Mouse (Mus musculus) liver, adult 2 months (tissue): Measurements from ENCODE around the gene Iqgap2. TPM values are rescaled to one million over a fixed set of nuclear protein-coding genes. Genes with fewer than 3 reads are reported as not detected.

Experiments used
- DNase-seq: peaks from one replicate; pipeline ENCODE4 v3.0.0-alpha.2; 2011; ENCODE audit warnings: low read depth, low spot score; ENCODE audit errors: extremely low read depth
- H3K27ac ChIP-seq: fragments of 200-500 bp; replicated peaks from 2 replicates; pipeline ENCODE4 v1.5.1; 2012; ENCODE audit warnings: low read depth, mild to moderate bottlenecking, control low read depth, inconsistent platforms, low read length; ENCODE audit not compliant: insufficient read depth
- H3K27me3 ChIP-seq: fragments of 200-500 bp; 2 replicates; pipeline ENCODE4 v1.6.1; 2012; ENCODE audit warnings: mild to moderate bottlenecking, moderate library complexity, low read length, inconsistent platforms; ENCODE audit not compliant: control insufficient read depth, insufficient read depth
- H3K36me3 ChIP-seq: fragments of 200-500 bp; 2 replicates; pipeline ENCODE4 v1.6.1; 2012; ENCODE audit warnings: low read length, inconsistent platforms; ENCODE audit not compliant: control insufficient read depth, insufficient read depth
- H3K4me1 ChIP-seq: fragments of 200-500 bp; 2 replicates; pipeline ENCODE4 v1.6.1; 2011; ENCODE audit warnings: low read length; ENCODE audit not compliant: control insufficient read depth, insufficient read depth
- H3K4me3 ChIP-seq: fragments of 200-500 bp; 2 replicates; pipeline ENCODE4 v1.5.1; 2011; ENCODE audit warnings: low read depth, mild to moderate bottlenecking, control low read depth, low read length, moderate library complexity; ENCODE audit not compliant: insufficient read depth
- H3K79me2 ChIP-seq: fragments of 200-500 bp; 2 replicates; pipeline ENCODE4 v1.6.1; 2012; ENCODE audit warnings: inconsistent platforms, mild to moderate bottlenecking, low read length, moderate library complexity; ENCODE audit not compliant: control insufficient read depth, insufficient read depth
- H3K9ac ChIP-seq: fragments of 200-500 bp; 2 replicates; pipeline ENCODE4 v1.6.1; 2012; ENCODE audit warnings: low read depth, mild to moderate bottlenecking, control low read depth, inconsistent platforms, low read length
- CTCF ChIP-seq: fragments of 200-500 bp; IDR thresholded peaks from 2 replicates; pipeline ENCODE4 v1.5.1; 2011; ENCODE audit warnings: low read depth, low read length, control low read depth
- POLR2A ChIP-seq: fragments of 200-500 bp; IDR thresholded peaks from 2 replicates; pipeline ENCODE4 v1.6.1; 2011; ENCODE audit warnings: low read length, control low read depth; ENCODE audit not compliant: insufficient read depth; ENCODE audit errors: extremely low read depth
- WGBS: fragments of 180-500 bp; shearing (Covaris S2); methylation state at CpG from one replicate; pipeline ENCODE4 v1.1.7; 2018; 5-methylcytosine and 5-hydroxymethylcytosine counted together
- polyA plus RNA-seq: library from polyadenylated mRNA; depleted of rRNA; stranded (reverse); fragments of >200 nt; gene quantifications from 2 replicates; pipeline ENCODE4 v1.2.3, GENCODE M21; 2012
- total RNA-seq: library from RNA; depleted of rRNA; stranded (reverse); fragments of >200 nt; gene quantifications from 2 replicates; pipeline ENCODE4 v1.2.3, GENCODE M21; 2014

Gene Iqgap2
- total and polyA plus RNA-seq, 2 experiments, result 21.4 to 189 TPM

GRCm38 (mm10) chr13:95881427-95881826 is 10.3 kb downstream of the Iqgap2 start:
- TF ChIP-seq CTCF, result no peak
- no peak for TF ChIP-seq POLR2A
- Histone ChIP-seq H3K4me3 (no peak overlapping the region), H3K27ac (peak overlapping the region; percentile 75), H3K36me3 (no peaks in the 10 kb centered on the region), H3K79me2 (peaks cover 52% of the 10 kb centered on the region), H3K27me3 (no peaks in the 10 kb centered on the region), H3K9ac (peak overlapping the region; percentile 37), H3K4me1 (peaks cover 45% of the 10 kb centered on the region)
- peak; percentile 68 for DNase-seq
- 35% methylated on average over 9 of the region's 9 CpGs for WGBS

GRCm38 (mm10) chr13:95880633-95881032 is 11.1 kb downstream of the Iqgap2 start:
- Histone ChIP-seq H3K9ac (no peak overlapping the region), H3K36me3 (no peaks in the 10 kb centered on the region), H3K79me2 (peaks cover 52% of the 10 kb centered on the region), H3K27me3 (no peaks in the 10 kb centered on the region), H3K4me3 (no peak overlapping the region), H3K27ac (peak overlapping the region; percentile 67), H3K4me1 (peaks cover 39% of the 10 kb centered on the region)
- 27% methylated on average over 6 of the region's 6 CpGs for whole genome bisulfite sequencing
- DNase-seq, result peak; percentile 82
- no peak for TF ChIP-seq CTCF
- no peak for TF ChIP-seq POLR2A

- peaks cover 75% of the 10 kb centered on the region for H3K79me2 ChIP-seq
- H3K27ac ChIP-seq, result no peak overlapping the region
- H3K36me3 ChIP-seq, result peaks cover 2% of the 10 kb centered on the region; the same call in 1 of the 2 replicates
- TF ChIP-seq POLR2A, result no peak
- TF ChIP-seq CTCF, result no peak
- H3K27me3 ChIP-seq, result no peaks in the 10 kb centered on the region
- no peak for DNase-seq
- H3K4me3 ChIP-seq, result no peak overlapping the region
- peaks cover 21% of the 10 kb centered on the region for H3K4me1 ChIP-seq
- no peak overlapping the region for H3K9ac ChIP-seq
- WGBS, result 73% methylated on average over 4 of the region's 4 CpGs
Observed at GRCm38 (mm10) chr13:95871993-95872392, 19.7 kb downstream of the Iqgap2 start.

- peaks cover 2% of the 10 kb centered on the region; the same call in 1 of the 2 replicates for H3K36me3 ChIP-seq
- TF ChIP-seq POLR2A (no peak), CTCF (no peak)
- no peak overlapping the region for H3K9ac ChIP-seq
- peaks cover 74% of the 10 kb centered on the region for H3K79me2 ChIP-seq
- no peaks in the 10 kb centered on the region for H3K27me3 ChIP-seq
- DNase-seq, result no peak
- no peak overlapping the region for H3K4me3 ChIP-seq
- no peak overlapping the region for H3K27ac ChIP-seq
- peaks cover 21% of the 10 kb centered on the region for H3K4me1 ChIP-seq
- WGBS, result 87% methylated on average over 8 of the region's 8 CpGs
Observed at GRCm38 (mm10) chr13:95870626-95871025, 21.1 kb downstream of the Iqgap2 start.

- no peak overlapping the region for H3K4me3 ChIP-seq
- DNase-seq, result no peak
- H3K79me2 ChIP-seq, result peaks cover 80% of the 10 kb centered on the region
- WGBS, result 87% methylated on average over 8 of the region's 8 CpGs
- TF ChIP-seq POLR2A (no peak), CTCF (no peak)
- no peaks in the 10 kb centered on the region for H3K27me3 ChIP-seq
- no peak overlapping the region for H3K27ac ChIP-seq
- H3K36me3 ChIP-seq, result peaks cover 2% of the 10 kb centered on the region; the same call in 1 of the 2 replicates
- no peak overlapping the region for H3K9ac ChIP-seq
- peaks cover 21% of the 10 kb centered on the region for H3K4me1 ChIP-seq
Observed at GRCm38 (mm10) chr13:95868896-95869540, 22.7 kb downstream of the Iqgap2 start.

- WGBS, result 93% methylated on average over 8 of the region's 8 CpGs
- Histone ChIP-seq H3K4me3 (no peak overlapping the region), H3K4me1 (peaks cover 32% of the 10 kb centered on the region), H3K27ac (no peak overlapping the region; the same call in 1 of the 2 replicates), H3K79me2 (peaks cover 38% of the 10 kb centered on the region; the same call in 1 of the 2 replicates), H3K9ac (no peak overlapping the region), H3K36me3 (no peaks in the 10 kb centered on the region), H3K27me3 (no peaks in the 10 kb centered on the region)
- TF ChIP-seq CTCF (no peak), POLR2A (no peak)
- DNase-seq, result no peak
Observed at GRCm38 (mm10) chr13:95862201-95862600, 29.5 kb downstream of the Iqgap2 start.
